Mouse (Mus musculus): Measurements from ENCODE around the gene Rp2.

The Rp2 gene

DNA sequence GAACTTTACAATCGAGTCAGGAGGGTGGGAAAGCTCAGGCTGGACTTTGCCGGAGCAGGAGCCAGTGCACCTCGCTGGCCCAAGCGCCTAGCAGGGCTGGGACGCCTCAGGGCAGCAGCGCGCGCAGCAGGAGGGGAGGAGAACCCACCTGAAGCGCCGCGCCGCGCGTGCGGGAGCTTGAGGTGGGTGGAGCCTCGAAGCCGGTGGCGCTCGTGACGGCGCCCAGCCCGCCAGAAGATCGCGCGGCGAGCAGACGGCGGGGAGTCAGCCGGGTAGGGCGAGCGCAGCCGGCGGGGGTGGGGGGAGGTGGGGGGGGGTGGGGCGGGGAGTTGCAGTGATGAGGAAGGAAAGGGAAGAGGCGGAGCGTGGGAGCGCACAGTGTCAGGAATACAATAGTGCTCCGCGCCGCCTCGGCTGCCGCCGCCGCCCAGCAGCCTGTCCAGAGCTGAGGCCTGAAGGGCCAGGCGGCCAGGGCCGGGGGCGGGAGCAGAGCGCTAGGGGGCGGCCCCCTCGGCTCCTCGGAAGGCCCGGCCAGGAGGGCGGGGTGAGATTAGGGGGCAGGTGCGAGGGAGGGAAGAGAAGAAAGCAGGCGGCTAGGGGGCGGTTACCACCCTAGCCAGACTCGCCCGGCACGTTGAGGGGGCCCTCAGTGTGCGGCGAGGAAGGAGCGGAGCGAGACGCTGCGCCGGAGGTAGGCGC lies 61.0 kb downstream of the Rp2 start, which contains the start of gene Jade3:
Jade3 (plus strand) TSS at position 549 of the 699 bp plus-strand sequence.
- peak; percentile 90 for DNase-seq (ENCODE audit: low spot score)

DNA sequence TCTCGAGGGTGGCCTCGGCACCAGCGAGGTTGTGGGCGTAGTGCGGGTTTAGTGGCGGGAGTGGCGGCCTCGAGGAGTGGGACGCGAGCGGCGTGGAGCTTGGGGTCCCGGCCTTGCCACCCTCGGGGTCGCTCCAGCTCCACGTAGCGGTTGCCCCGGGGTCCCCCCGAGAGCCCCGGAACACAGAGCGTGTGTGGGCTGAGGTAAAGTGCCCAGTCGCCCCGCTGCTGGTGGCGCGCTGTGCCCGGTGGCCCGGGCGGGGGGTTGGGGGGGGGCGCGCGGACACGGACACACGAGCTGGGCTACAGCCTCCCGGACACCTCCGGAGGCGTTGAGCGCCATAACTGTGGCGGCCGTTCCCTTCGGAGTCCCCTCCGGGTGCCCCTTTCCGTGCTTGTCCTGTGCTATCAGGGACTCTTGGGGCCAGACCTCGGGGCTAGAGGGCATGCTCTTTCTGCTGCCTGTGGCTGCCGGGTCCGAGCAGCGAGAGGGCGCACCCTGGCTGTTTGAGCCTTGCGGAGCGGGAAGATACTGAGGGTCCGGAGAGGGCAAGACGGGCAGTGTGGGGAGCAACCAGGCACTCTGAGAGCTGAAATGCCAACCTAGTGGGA lies 61.7 kb downstream of the Rp2 start:
- peak; percentile 49 for DNase-seq (ENCODE audit: low spot score)
